Mouse (Mus musculus) ES-E14 (cell line): ENCODE measurements around the gene Gpr62. TPM values are rescaled to one million over a fixed set of nuclear protein-coding genes. Genes with fewer than 3 reads are reported as not detected.

ENCODE experiments used
- DNase-seq: peaks from one replicate; pipeline ENCODE4 v3.0.0-alpha.2; 2013; ENCODE audit warnings: low read depth, low spot score
- H3K27ac ChIP-seq: 2 replicates; pipeline ENCODE4 v1.5.1; 2012; ENCODE audit warnings: low read depth, mild to moderate bottlenecking, low read length, moderate library complexity, mixed read lengths; ENCODE audit not compliant: poor library complexity, insufficient read depth, severe bottlenecking
- H3K36me3 ChIP-seq: 2 replicates; pipeline ENCODE4 v1.6.1; 2012; ENCODE audit warnings: mild to moderate bottlenecking, low read length, moderate library complexity, mixed read lengths; ENCODE audit not compliant: control insufficient read depth, poor library complexity, insufficient read depth, severe bottlenecking
- H3K4me1 ChIP-seq, 2 experiments: fragments of 150-350 bp in 1 of 2; sonication (generic) in 1 of 2; 2 replicates each; pipeline ENCODE4 v1.6.1; 2012; ENCODE audit warnings: low read length in 2 of 2, mild to moderate bottlenecking in 1 of 2, mixed read lengths in 1 of 2; ENCODE audit not compliant: control insufficient read depth in 2 of 2, insufficient read depth in 2 of 2, poor library complexity in 1 of 2
- H3K4me3 ChIP-seq, 2 experiments: fragments of 150-350 bp in 1 of 2; sonication (generic) in 1 of 2; 2 replicates each; pipeline ENCODE4 v1.5.1; 2012; ENCODE audit warnings: low read length in 2 of 2, low read depth in 1 of 2, mild to moderate bottlenecking in 1 of 2, mixed read lengths in 1 of 2; ENCODE audit not compliant: insufficient read depth in 1 of 2, poor library complexity in 1 of 2, severe bottlenecking in 1 of 2
- H3K9ac ChIP-seq: 2 replicates; pipeline ENCODE4 v1.6.1; 2012; ENCODE audit warnings: low read depth, mild to moderate bottlenecking, low read length, mixed read lengths; ENCODE audit not compliant: poor library complexity, insufficient read depth, severe bottlenecking
- H3K9me3 ChIP-seq: fragments of 150-350 bp; sonication (generic); 2 replicates; pipeline ENCODE4 v1.6.1; 2012; ENCODE audit warnings: low read depth, mild to moderate bottlenecking, low read length; ENCODE audit not compliant: control insufficient read depth, insufficient read depth
- CHD2 ChIP-seq: IDR thresholded peaks from 2 replicates; pipeline ENCODE4 v1.6.1; 2014; ENCODE audit warnings: mild to moderate bottlenecking, low read depth, low read length, inconsistent platforms
- HCFC1 ChIP-seq: IDR thresholded peaks from 2 replicates; pipeline ENCODE4 v1.6.1; 2012; ENCODE audit warnings: low read length, inconsistent platforms, borderline replicate concordance; ENCODE audit not compliant: insufficient read depth
- MAFK ChIP-seq: IDR thresholded peaks from 2 replicates; pipeline ENCODE4 v1.6.1; 2014; ENCODE audit warnings: mild to moderate bottlenecking, low read depth, low read length, inconsistent platforms; ENCODE audit not compliant: insufficient read depth
- ZC3H11A ChIP-seq: IDR thresholded peaks from 2 replicates; pipeline ENCODE4 v1.6.1; 2012; ENCODE audit warnings: low read depth, mild to moderate bottlenecking, inconsistent platforms, low read length, borderline replicate concordance
- ZNF384 ChIP-seq: IDR thresholded peaks from 2 replicates; pipeline ENCODE4 v1.6.1; 2012; ENCODE audit warnings: low read depth, low read length, inconsistent platforms
- in situ Hi-C, 2 experiments: fragments of 600-800 bp; cut with MboI; formaldehyde crosslinking; loops; one replicate each; pipeline ENCODE4 v1.15.1; 2025; ENCODE audit warnings: low sequenced_read_pairs in 2 of 2, inconsistent platforms in 1 of 2; ENCODE audit not compliant: unreplicated experiment in 2 of 2
- total RNA-seq: library from RNA; depleted of rRNA; stranded (reverse); fragments of 300-350 nt; gene quantifications from 2 replicates; pipeline ENCODE4 v1.2.3, GENCODE M21; 2012

The Gpr62 gene
- total RNA-seq, 1 experiment, result 0.22 TPM

DNA sequence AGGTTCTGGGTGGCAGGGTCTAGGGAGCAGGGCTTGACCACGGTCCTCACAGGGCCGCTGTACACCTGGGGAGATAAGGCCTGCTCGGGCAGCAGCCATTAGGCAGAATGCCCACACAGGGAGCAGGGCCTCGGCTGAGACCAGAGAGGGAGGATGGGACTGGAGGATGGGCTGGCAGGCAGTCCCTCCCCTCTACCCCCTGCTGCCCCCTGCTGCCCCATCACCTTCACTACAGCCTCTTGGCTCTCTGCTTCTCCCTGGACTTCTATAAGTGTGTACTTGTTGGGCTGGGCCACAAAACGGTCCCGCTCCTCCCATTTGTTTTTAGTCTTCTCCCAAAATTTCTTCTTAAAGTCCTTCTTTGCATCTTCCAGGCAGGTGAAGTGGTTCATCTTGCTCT, 8.7 kb upstream of the Gpr62 start:
- H3K9ac ChIP-seq, result no peak overlapping the region; the same call in 1 of the 2 replicates
- in situ Hi-C loops, result no loop called here
- DNase-seq, result no peak
- H3K36me3 ChIP-seq, result peaks cover 2% of the 10 kb centered on the region
- no peak for TF ChIP-seq ZC3H11A
- no peak; the same call in 1 of the 2 replicates for TF ChIP-seq HCFC1
- TF ChIP-seq ZNF384, result no peak
- TF ChIP-seq CHD2, result no peak
- no peak for TF ChIP-seq MAFK
- H3K4me3 ChIP-seq, result peak overlapping the region; percentile 31 to 42; a peak in 2 of 4 replicates
- no peak overlapping the region for H3K27ac ChIP-seq
- peaks cover 5 to 27% of the 10 kb centered on the region in 2 experiments; a peak in 2 of 4 replicates for H3K4me1 ChIP-seq
- H3K9me3 ChIP-seq, result no peaks in the 10 kb centered on the region

DNA sequence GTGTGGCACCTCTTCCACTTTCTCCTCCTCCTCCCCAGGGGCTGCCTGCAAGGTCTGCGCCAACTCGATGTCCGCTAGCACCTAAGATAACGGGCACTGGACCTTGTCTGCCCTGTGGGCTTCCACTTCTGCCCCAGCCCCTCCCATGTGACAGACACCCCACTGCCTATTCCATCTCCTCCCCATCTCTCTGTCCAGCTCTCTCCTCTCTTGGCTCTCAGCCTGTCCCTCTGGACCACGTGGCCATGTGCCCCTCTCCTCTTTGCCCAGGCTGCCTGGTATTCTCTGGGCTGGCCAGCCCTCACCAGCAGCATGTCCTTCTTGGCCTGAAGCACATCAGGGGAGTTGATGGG, 8.0 kb upstream of the Gpr62 start:
- H3K4me1 ChIP-seq, result peaks cover 5 to 30% of the 10 kb centered on the region in 2 experiments; a peak in 2 of 4 replicates

DNA sequence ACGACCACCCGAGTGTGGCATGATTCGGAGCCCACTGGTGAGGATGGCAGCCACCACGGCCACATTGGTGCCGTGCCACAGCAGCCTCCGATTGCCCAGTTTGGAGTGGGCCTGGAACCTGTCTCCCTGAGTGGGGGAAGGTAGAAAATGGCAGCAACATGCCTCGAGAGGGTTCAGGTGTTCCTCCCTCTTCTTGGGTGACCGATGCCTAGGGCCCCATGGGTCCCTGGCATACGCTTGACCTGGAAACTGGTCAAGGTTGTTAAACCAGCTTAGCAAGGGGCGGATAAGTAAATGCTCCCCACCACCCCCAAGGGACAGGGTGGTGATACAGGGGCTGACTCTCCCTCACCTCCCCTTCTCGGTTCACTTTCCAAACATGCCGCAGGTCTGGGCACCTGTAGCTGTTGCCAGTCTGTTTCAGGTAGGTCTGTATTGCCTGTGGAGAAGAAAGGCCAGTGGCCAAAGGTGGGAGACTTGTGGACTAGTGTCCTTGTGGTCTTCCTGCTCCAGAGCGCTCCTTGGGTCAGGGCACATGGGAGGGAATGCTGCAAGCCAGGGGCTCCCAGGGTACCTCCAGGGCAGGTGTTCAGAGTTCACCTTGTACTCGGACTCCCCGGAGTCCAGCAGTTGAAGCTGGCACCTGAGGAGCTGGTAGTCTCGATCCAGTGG, 7.5 kb upstream of the Gpr62 start:
- no peak overlapping the region for H3K9ac ChIP-seq
- no peaks in the 10 kb centered on the region for H3K9me3 ChIP-seq
- H3K4me1 ChIP-seq, result peaks cover 5 to 30% of the 10 kb centered on the region in 2 experiments; a peak in 2 of 4 replicates
- in situ Hi-C loops, result no loop called here
- H3K27ac ChIP-seq, result no peak overlapping the region
- H3K4me3 ChIP-seq, result no peak overlapping the region
- TF ChIP-seq HCFC1 (no peak), MAFK (no peak), ZNF384 (no peak), CHD2 (no peak), ZC3H11A (no peak)
- DNase-seq, result no peak
- no peaks in the 10 kb centered on the region for H3K36me3 ChIP-seq

More for the DNA sequence above, 8.0 kb upstream of the Gpr62 start:
- Histone ChIP-seq H3K4me3 (no peak overlapping the region), H3K27ac (no peak overlapping the region), H3K9me3 (no peaks in the 10 kb centered on the region), H3K36me3 (no peaks in the 10 kb centered on the region; the same call in 1 of the 2 replicates), H3K9ac (no peak overlapping the region)
- in situ Hi-C loops, result no loop called here
- TF ChIP-seq CHD2, result no peak
- TF ChIP-seq ZNF384, result no peak
- TF ChIP-seq HCFC1, result no peak
- TF ChIP-seq ZC3H11A, result no peak
- TF ChIP-seq MAFK, result no peak
- DNase-seq, result no peak

DNA sequence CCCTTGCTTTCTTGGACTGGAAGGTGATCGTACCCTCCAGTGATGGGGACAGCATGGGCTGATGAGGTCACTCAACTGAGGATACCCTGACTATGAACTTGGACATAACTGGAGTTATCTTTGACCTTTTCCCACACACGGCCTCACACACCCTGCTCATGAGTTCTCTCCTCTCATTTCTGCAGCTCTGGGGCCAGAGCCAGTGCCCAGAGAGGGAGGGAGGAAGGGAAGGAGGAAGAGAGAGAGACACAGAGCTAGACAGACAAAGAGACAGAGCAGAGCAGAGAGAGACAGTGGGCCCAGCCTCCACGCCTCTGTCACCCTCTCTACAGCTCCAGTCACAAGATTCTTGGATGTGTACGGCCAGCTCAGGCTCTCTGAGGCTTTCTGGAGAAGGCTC, 6.6 kb upstream of the Gpr62 start:
- H3K27ac ChIP-seq, result no peak overlapping the region
- TF ChIP-seq HCFC1 (no peak), ZNF384 (no peak), ZC3H11A (no peak), MAFK (no peak), CHD2 (no peak)
- H3K36me3 ChIP-seq, result no peaks in the 10 kb centered on the region
- no peak overlapping the region for H3K9ac ChIP-seq
- H3K4me1 ChIP-seq, result peaks cover 5 to 30% of the 10 kb centered on the region in 2 experiments; a peak in 2 of 4 replicates
- H3K9me3 ChIP-seq, result no peaks in the 10 kb centered on the region
- H3K4me3 ChIP-seq, result no peak overlapping the region
- DNase-seq, result no peak
- in situ Hi-C loops, result no loop called here
